Mouse (Mus musculus): ENCODE data around the gene Socs1. TPM values are rescaled to one million over a fixed set of nuclear protein-coding genes. Genes with fewer than 3 reads are reported as not detected.
A peak's percentile ranks its signal among the peaks of the same experiment; 100 is the strongest.

Gene Socs1
- polyA plus RNA-seq, 1 experiment from 2014 or later, result 7.4 TPM

DNA sequence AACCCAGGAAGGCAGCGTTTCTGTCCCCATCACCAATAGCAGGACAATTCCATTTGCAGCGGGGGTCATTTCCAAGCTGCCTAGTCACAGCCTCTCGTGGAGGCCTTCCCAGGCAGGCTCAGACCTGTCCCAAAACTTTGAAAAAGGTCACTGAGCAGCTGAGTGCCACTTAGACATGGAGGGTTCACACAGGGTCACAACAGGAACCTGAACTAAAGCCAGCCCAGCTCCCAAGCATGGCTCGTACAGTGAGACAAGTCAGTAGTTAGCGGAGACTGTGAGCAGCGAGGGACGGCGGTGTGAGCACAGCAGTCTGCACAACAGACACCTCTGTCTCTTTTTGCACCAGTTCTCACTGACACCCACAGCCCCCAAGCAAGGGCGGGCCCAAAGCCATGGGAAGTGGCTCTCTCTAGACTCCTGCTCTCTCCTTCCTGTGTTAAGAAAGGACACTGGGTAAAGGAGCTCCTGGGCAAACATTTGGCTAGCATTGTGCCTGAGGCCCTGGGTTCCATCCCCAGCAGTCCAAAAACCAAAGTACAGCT, 45.4 kb downstream of the Socs1 start:
- Histone ChIP-seq H3K4me1 (replicated peaks; ENCODE audit: insufficient read depth, low read length) (0 out of 2 replicates have a peak, but pooled peaks cover 9% of the 10 kb centered on the region), H3K27me3 (ENCODE audit: insufficient read depth, low read length) (no peaks in the 10 kb centered on the region)
- no peak for DNase-seq (ENCODE audit: low spot score)

DNA sequence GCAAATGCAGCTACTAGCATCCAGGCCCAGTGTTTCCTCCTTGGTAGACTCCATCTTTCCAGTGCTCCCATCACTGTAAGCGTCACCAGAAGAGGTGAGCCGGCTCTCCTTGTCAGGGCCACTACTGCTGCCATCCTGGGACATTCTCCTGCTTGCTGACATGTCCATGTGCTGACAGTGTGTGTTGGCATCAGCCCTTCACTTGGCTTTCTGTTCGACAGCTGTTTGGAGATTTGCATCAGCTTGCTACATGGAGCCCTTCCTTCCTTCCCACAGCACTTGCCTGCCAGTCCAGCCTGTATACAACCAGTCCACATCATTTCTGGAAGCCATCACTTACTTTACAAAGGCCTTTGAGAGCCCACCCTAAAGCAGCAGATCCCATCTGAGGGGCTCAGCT, 46.5 kb downstream of the Socs1 start:
- Histone ChIP-seq H3K4me2 (ENCODE audit: low read length) (no peak overlapping the region), H3K9ac (ENCODE audit: low read depth, low read length) (no peak overlapping the region), H3K27me3 (ENCODE audit: insufficient read depth, low read length) (no peaks in the 10 kb centered on the region), H3K27ac (peak overlapping the region; percentile 75), H3K4me3 (replicated peaks; ENCODE audit: low read depth, low read length) (no peak overlapping the region), H3K9me3 (replicated peaks; ENCODE audit: low read length) (no peaks in the 10 kb centered on the region), H3K36me3 (ENCODE audit: insufficient read depth, low read length) (0 out of 2 replicates have a peak, but pooled peaks cover 2% of the 10 kb centered on the region), H3K4me1 (replicated peaks; ENCODE audit: insufficient read depth, low read length) (0 out of 2 replicates have a peak, but pooled peaks cover 9% of the 10 kb centered on the region)
- no peak for DNase-seq (ENCODE audit: low spot score)
- 86% methylated on average over 3 of the region's 3 CpGs for WGBS
- no peak for ATAC-seq (replicated peaks; ENCODE audit: low FRiP score, low read depth)
- no peak for TF ChIP-seq CTCF (IDR thresholded peaks at IDR 0.05; ENCODE audit: low read depth)

More for the DNA sequence above, 45.4 kb downstream of the Socs1 start:
- H3K36me3 ChIP-seq (ENCODE audit: insufficient read depth, low read length), result 0 out of 2 replicates have a peak, but pooled peaks cover 2% of the 10 kb centered on the region
- H3K4me2 ChIP-seq (ENCODE audit: low read length), result no peak overlapping the region
- H3K4me3 ChIP-seq (replicated peaks; ENCODE audit: low read depth, low read length), result no peak overlapping the region
- WGBS, result 57% methylated on average over 9 of the region's 9 CpGs
- ATAC-seq (replicated peaks; ENCODE audit: low FRiP score, low read depth), result no peak
- H3K9ac ChIP-seq (ENCODE audit: low read depth, low read length), result no peak overlapping the region
- H3K27ac ChIP-seq, result no peak overlapping the region
- TF ChIP-seq CTCF (IDR thresholded peaks at IDR 0.05; ENCODE audit: low read depth), result no peak
- no peaks in the 10 kb centered on the region for H3K9me3 ChIP-seq (replicated peaks; ENCODE audit: low read length)

- no peaks in the 10 kb centered on the region for H3K27me3 ChIP-seq (ENCODE audit: insufficient read depth, low read length)
- peak; percentile 80 for DNase-seq (ENCODE audit: low spot score)
Observed at GRCm38 (mm10) chr16:10737571-10737970, 47.8 kb downstream of the Socs1 start.

GRCm38 (mm10) chr16:10736364-10736763, 49.0 kb downstream of the Socs1 start:
- H3K4me3 ChIP-seq (replicated peaks; ENCODE audit: low read depth, low read length), result no peak overlapping the region

More at GRCm38 (mm10) chr16:10737571-10737970, 47.8 kb downstream of the Socs1 start:
- 0 out of 2 replicates have a peak, but pooled peaks cover 2% of the 10 kb centered on the region for H3K36me3 ChIP-seq (ENCODE audit: insufficient read depth, low read length)
- H3K4me3 ChIP-seq (replicated peaks; ENCODE audit: low read depth, low read length), result no peak overlapping the region
- peak overlapping the region; percentile 75 for H3K27ac ChIP-seq
- 0 out of 2 replicates have a peak, but pooled peaks cover 9% of the 10 kb centered on the region for H3K4me1 ChIP-seq (replicated peaks; ENCODE audit: insufficient read depth, low read length)
- no peaks in the 10 kb centered on the region for H3K9me3 ChIP-seq (replicated peaks; ENCODE audit: low read length)
- H3K4me2 ChIP-seq (ENCODE audit: low read length), result no peak overlapping the region
- TF ChIP-seq CTCF (IDR thresholded peaks at IDR 0.05; ENCODE audit: low read depth), result no peak
- no peak; the same call in 1 of the 2 replicates for ATAC-seq (replicated peaks; ENCODE audit: low FRiP score, low read depth)
- 0 out of 2 replicates have a peak overlapping the region, but pooled peaks have one; percentile 18 for H3K9ac ChIP-seq (ENCODE audit: low read depth, low read length)
- 20% methylated on average over 2 of the region's 2 CpGs for WGBS

GRCm38 (mm10) chr16:10735781-10736180, 49.6 kb downstream of the Socs1 start:
- no peaks in the 10 kb centered on the region for H3K9me3 ChIP-seq (replicated peaks; ENCODE audit: low read length)
- no peak overlapping the region for H3K27ac ChIP-seq
- no peaks in the 10 kb centered on the region for H3K27me3 ChIP-seq (ENCODE audit: insufficient read depth, low read length)
- no peak overlapping the region for H3K9ac ChIP-seq (ENCODE audit: low read depth, low read length)
- H3K4me1 ChIP-seq (replicated peaks; ENCODE audit: insufficient read depth, low read length), result 0 out of 2 replicates have a peak, but pooled peaks cover 9% of the 10 kb centered on the region
- no peak for ATAC-seq (replicated peaks; ENCODE audit: low FRiP score, low read depth)
- no peak overlapping the region for H3K4me3 ChIP-seq (replicated peaks; ENCODE audit: low read depth, low read length)
- WGBS, result 75% methylated on average over 2 of the region's 2 CpGs
- no peak for DNase-seq (ENCODE audit: low spot score)
- H3K36me3 ChIP-seq (ENCODE audit: insufficient read depth, low read length), result 0 out of 2 replicates have a peak, but pooled peaks cover 2% of the 10 kb centered on the region
- no peak for TF ChIP-seq CTCF (IDR thresholded peaks at IDR 0.05; ENCODE audit: low read depth)
- no peak overlapping the region for H3K4me2 ChIP-seq (ENCODE audit: low read length)

More at GRCm38 (mm10) chr16:10736364-10736763, 49.0 kb downstream of the Socs1 start:
- Histone ChIP-seq H3K27me3 (ENCODE audit: insufficient read depth, low read length) (no peaks in the 10 kb centered on the region), H3K9me3 (replicated peaks; ENCODE audit: low read length) (no peaks in the 10 kb centered on the region), H3K4me2 (ENCODE audit: low read length) (no peak overlapping the region), H3K9ac (ENCODE audit: low read depth, low read length) (no peak overlapping the region), H3K4me1 (replicated peaks; ENCODE audit: insufficient read depth, low read length) (0 out of 2 replicates have a peak, but pooled peaks cover 9% of the 10 kb centered on the region), H3K36me3 (ENCODE audit: insufficient read depth, low read length) (0 out of 2 replicates have a peak, but pooled peaks cover 2% of the 10 kb centered on the region), H3K27ac (no peak overlapping the region)
- ATAC-seq (replicated peaks; ENCODE audit: low FRiP score, low read depth), result no peak
- 80% methylated on average over 10 of the region's 10 CpGs for WGBS
- DNase-seq (ENCODE audit: low spot score), result no peak
- TF ChIP-seq CTCF (IDR thresholded peaks at IDR 0.05; ENCODE audit: low read depth), result no peak

GRCm38 (mm10) chr16:10732421-10732820, 52.9 kb downstream of the Socs1 start:
- Histone ChIP-seq H3K4me1 (replicated peaks; ENCODE audit: insufficient read depth, low read length) (no peaks in the 10 kb centered on the region), H3K4me3 (replicated peaks; ENCODE audit: low read depth, low read length) (no peak overlapping the region), H3K9me3 (replicated peaks; ENCODE audit: low read length) (no peaks in the 10 kb centered on the region), H3K4me2 (ENCODE audit: low read length) (no peak overlapping the region), H3K36me3 (ENCODE audit: insufficient read depth, low read length) (no peaks in the 10 kb centered on the region), H3K27ac (no peak overlapping the region), H3K9ac (ENCODE audit: low read depth, low read length) (no peak overlapping the region), H3K27me3 (ENCODE audit: insufficient read depth, low read length) (no peaks in the 10 kb centered on the region)
- WGBS, result 77% methylated on average over 5 of the region's 5 CpGs
- DNase-seq (ENCODE audit: low spot score) (no peak), ATAC-seq (replicated peaks; ENCODE audit: low FRiP score, low read depth) (no peak)
- no peak for TF ChIP-seq CTCF (IDR thresholded peaks at IDR 0.05; ENCODE audit: low read depth)

Other genes starting within 250 kb of the Socs1 start
- gene Dexi, start 242.5 kb downstream of the Socs1 start, polyA plus RNA-seq (2015; fragmentation: Nextera tagmentation; extraction: Ambion mirVana), result 17.3 and 21.7 TPM in 2 replicates
- 32.5 and 35.0 TPM in 2 replicates for gene Clec16a, start 240.2 kb downstream of the Socs1 start, polyA plus RNA-seq (2015; fragmentation: Nextera tagmentation; extraction: Ambion mirVana)
- gene Tnp2, start 3.1 kb upstream of the Socs1 start, polyA plus RNA-seq (2015; fragmentation: Nextera tagmentation; extraction: Ambion mirVana), result not detected in 2 replicates
- not detected in 2 replicates for gene Prm3, start 5.4 kb upstream of the Socs1 start, polyA plus RNA-seq (2015; fragmentation: Nextera tagmentation; extraction: Ambion mirVana)
- not detected in 2 replicates for gene Prm2, start 10.6 kb upstream of the Socs1 start, polyA plus RNA-seq (2015; fragmentation: Nextera tagmentation; extraction: Ambion mirVana)
- not detected in 2 replicates for gene Prm1, start 20.3 kb upstream of the Socs1 start, polyA plus RNA-seq (2015; fragmentation: Nextera tagmentation; extraction: Ambion mirVana)
- not detected in 2 replicates for gene Gm11172, start 27.4 kb upstream of the Socs1 start, polyA plus RNA-seq (2015; fragmentation: Nextera tagmentation; extraction: Ambion mirVana)
- 1.6 and 2.5 TPM in 2 replicates for gene Rmi2, start 49.5 kb upstream of the Socs1 start, polyA plus RNA-seq (2015; fragmentation: Nextera tagmentation; extraction: Ambion mirVana)

Measured in kidney, postnatal 0 days (tissue).